Mouse (Mus musculus): ENCODE results near the gene Pinlyp. TPM values are rescaled to one million over a fixed set of nuclear protein-coding genes. Genes with fewer than 3 reads are reported as not detected.
"Not testable (repeated sequence)": the region's sequence is repeated elsewhere in the genome, so short reads cannot be mapped to it uniquely, and the experiment has no call there.

Pinlyp gene
- polyA plus RNA-seq, 1 experiment from 2014 or later = not detected

GRCm38 (mm10) chr7:24531211-24531971, 14.5 kb downstream of the Pinlyp start:
- peak overlapping the region; percentile 93 for H3K27ac ChIP-seq
- H3K4me1 ChIP-seq (replicated peaks) = peaks cover 47% of the 10 kb centered on the region
- H3K9me3 ChIP-seq = no peaks in the 10 kb centered on the region
- under 1% methylated on average over 43 of the region's 43 CpGs for WGBS
- peaks cover 12% of the 10 kb centered on the region; the same call in 1 of the 2 replicates for H3K27me3 ChIP-seq
- H3K9ac ChIP-seq = peak overlapping the region; percentile 99
- peak overlapping the region; percentile 79 for H3K4me3 ChIP-seq
- peak; percentile 41 for ATAC-seq (ENCODE audit: low FRiP score)
- H3K36me3 ChIP-seq = peaks cover 40% of the 10 kb centered on the region
- H3K4me2 ChIP-seq = peak overlapping the region; percentile 93

GRCm38 (mm10) chr7:24530062-24530931, 15.6 kb downstream of the Pinlyp start, which contains the start of gene Irgq:
Gene Irgq, plus strand, starts transcription at chr7:24530689.
- Histone ChIP-seq H3K4me2 (peak within 1 kb of the TSS; percentile 93), H3K36me3 (peaks cover 29% of the 10 kb centered on the region), H3K9ac (peak within 1 kb of the TSS; percentile 99), H3K4me1 (replicated peaks) (peaks cover 47% of the 10 kb centered on the region), H3K4me3 (peak within 1 kb of the TSS; percentile 79), H3K27ac (peak within 1 kb of the TSS; percentile 93), H3K27me3 (peaks cover 12% of the 10 kb centered on the region; the same call in 1 of the 2 replicates), H3K9me3 (no peaks in the 10 kb centered on the region)
- WGBS = under 1% methylated on average over 44 of the region's 44 CpGs
- peak; percentile 95 for ATAC-seq (ENCODE audit: low FRiP score)

- H3K9me3 ChIP-seq = no peaks in the 10 kb centered on the region
- H3K4me1 ChIP-seq (replicated peaks) = peaks cover 40% of the 10 kb centered on the region
- H3K4me3 ChIP-seq = peak overlapping the region; percentile 79
- peaks cover 22% of the 10 kb centered on the region for H3K36me3 ChIP-seq
- no peak for ATAC-seq (ENCODE audit: low FRiP score)
- peak overlapping the region; percentile 77 for H3K9ac ChIP-seq
- H3K4me2 ChIP-seq = peak overlapping the region; percentile 93
- H3K27ac ChIP-seq = peak overlapping the region; percentile 93
- peaks cover 12% of the 10 kb centered on the region; the same call in 1 of the 2 replicates for H3K27me3 ChIP-seq
- WGBS = 62% methylated on average over 11 of the region's 11 CpGs
Observed at GRCm38 (mm10) chr7:24529580-24529979, 16.3 kb downstream of the Pinlyp start.

GRCm38 (mm10) chr7:24528861-24529260, 17.1 kb downstream of the Pinlyp start:
- Histone ChIP-seq H3K4me2 (peak overlapping the region; percentile 93; the same call in 1 of the 2 replicates), H3K9me3 (no peaks in the 10 kb centered on the region), H3K4me1 (replicated peaks) (peaks cover 33% of the 10 kb centered on the region), H3K9ac (no peak overlapping the region), H3K4me3 (peak overlapping the region; percentile 79; the same call in 1 of the 2 replicates), H3K27ac (no peak overlapping the region), H3K36me3 (peaks cover 14% of the 10 kb centered on the region), H3K27me3 (peaks cover 10% of the 10 kb centered on the region; the same call in 1 of the 2 replicates)
- WGBS = 93% methylated on average over 11 of the region's 11 CpGs
- no peak for ATAC-seq (ENCODE audit: low FRiP score)

GRCm38 (mm10) chr7:24525686-24526420, 20.1 kb downstream of the Pinlyp start:
- no peak overlapping the region for H3K4me2 ChIP-seq
- no peak overlapping the region for H3K4me3 ChIP-seq
- no peaks in the 10 kb centered on the region for H3K9me3 ChIP-seq
- H3K27ac ChIP-seq = no peak overlapping the region
- no peak overlapping the region for H3K9ac ChIP-seq
- H3K4me1 ChIP-seq (replicated peaks) = peaks cover 10% of the 10 kb centered on the region
- H3K27me3 ChIP-seq = peaks cover 6% of the 10 kb centered on the region; the same call in 1 of the 2 replicates
- H3K36me3 ChIP-seq = peaks cover 6% of the 10 kb centered on the region; the same call in 1 of the 2 replicates
- WGBS = 90% methylated on average over 12 of the region's 12 CpGs
- ATAC-seq (ENCODE audit: low FRiP score) = no peak

- peaks cover 6% of the 10 kb centered on the region; the same call in 1 of the 2 replicates for H3K27me3 ChIP-seq
- H3K9me3 ChIP-seq = no peaks in the 10 kb centered on the region
- H3K36me3 ChIP-seq = peaks cover 8% of the 10 kb centered on the region; the same call in 1 of the 2 replicates
- H3K9ac ChIP-seq = no peak overlapping the region
- no peak overlapping the region for H3K4me3 ChIP-seq
- H3K4me1 ChIP-seq (replicated peaks) = peaks cover 10% of the 10 kb centered on the region
- H3K4me2 ChIP-seq = no peak overlapping the region
- ATAC-seq (ENCODE audit: low FRiP score) = no peak
- H3K27ac ChIP-seq = no peak overlapping the region
- 86% methylated on average over 6 of the region's 6 CpGs for WGBS
Observed at GRCm38 (mm10) chr7:24524978-24525377, 20.9 kb downstream of the Pinlyp start.

- Histone ChIP-seq H3K27me3 (peaks cover 6% of the 10 kb centered on the region; the same call in 1 of the 2 replicates), H3K4me2 (no peak overlapping the region), H3K4me3 (no peak overlapping the region), H3K9me3 (no peaks in the 10 kb centered on the region), H3K36me3 (peaks cover 10% of the 10 kb centered on the region), H3K4me1 (replicated peaks) (no peaks in the 10 kb centered on the region; the same call in 1 of the 2 replicates), H3K9ac (no peak overlapping the region), H3K27ac (no peak overlapping the region)
- WGBS = 92% methylated on average over 6 of the region's 6 CpGs
- ATAC-seq (ENCODE audit: low FRiP score) = no peak
Observed at GRCm38 (mm10) chr7:24523723-24524122, 22.2 kb downstream of the Pinlyp start.

- peaks cover 19% of the 10 kb centered on the region for H3K36me3 ChIP-seq
- 70% methylated on average over 5 of the region's 5 CpGs for WGBS
- H3K9me3 ChIP-seq = no peaks in the 10 kb centered on the region
- H3K27me3 ChIP-seq = peaks cover 6% of the 10 kb centered on the region; the same call in 1 of the 2 replicates
- no peaks in the 10 kb centered on the region; the same call in 1 of the 2 replicates for H3K4me1 ChIP-seq (replicated peaks)
- H3K4me2 ChIP-seq = no peak overlapping the region
- no peak overlapping the region for H3K27ac ChIP-seq
- no peak overlapping the region for H3K9ac ChIP-seq
- H3K4me3 ChIP-seq = no peak overlapping the region
- ATAC-seq (ENCODE audit: low FRiP score) = no peak
Observed at GRCm38 (mm10) chr7:24522805-24523204, 23.1 kb downstream of the Pinlyp start.

- WGBS = 85% methylated on average over 10 of the region's 10 CpGs
- not testable (repeated sequence) for ATAC-seq (ENCODE audit: low FRiP score)
Observed at GRCm38 (mm10) chr7:24520054-24520453, 25.9 kb downstream of the Pinlyp start.

GRCm38 (mm10) chr7:24519130-24519529, 26.8 kb downstream of the Pinlyp start:
- no peak overlapping the region for H3K27ac ChIP-seq
- no peaks in the 10 kb centered on the region for H3K9me3 ChIP-seq
- WGBS = 40% methylated on average over 3 of the region's 3 CpGs
- no peak overlapping the region for H3K9ac ChIP-seq
- H3K36me3 ChIP-seq = peaks cover 48% of the 10 kb centered on the region
- H3K4me3 ChIP-seq = no peak overlapping the region
- no peak overlapping the region for H3K4me2 ChIP-seq
- H3K27me3 ChIP-seq = peaks cover 6% of the 10 kb centered on the region; the same call in 1 of the 2 replicates
- H3K4me1 ChIP-seq (replicated peaks) = peaks cover 4% of the 10 kb centered on the region; the same call in 1 of the 2 replicates
- no peak for ATAC-seq (ENCODE audit: low FRiP score)

More at GRCm38 (mm10) chr7:24520054-24520453, 25.9 kb downstream of the Pinlyp start:
- H3K4me2 ChIP-seq; H3K9ac ChIP-seq; H3K4me1 ChIP-seq (replicated peaks); H3K4me3 ChIP-seq; H3K27me3 ChIP-seq; H3K27ac ChIP-seq; H3K9me3 ChIP-seq: not testable (repeated sequence)
- peaks cover 39% of the 10 kb centered on the region for H3K36me3 ChIP-seq

GRCm38 (mm10) chr7:24517654-24518053, 28.3 kb downstream of the Pinlyp start:
- Histone ChIP-seq H3K9ac (peak overlapping the region; percentile 51; the same call in 1 of the 2 replicates), H3K4me3 (no peak overlapping the region), H3K27me3 (no peaks in the 10 kb centered on the region), H3K4me1 (replicated peaks) (peaks cover 7% of the 10 kb centered on the region; the same call in 1 of the 2 replicates), H3K9me3 (no peaks in the 10 kb centered on the region), H3K4me2 (no peak overlapping the region), H3K36me3 (peaks cover 62% of the 10 kb centered on the region), H3K27ac (peak overlapping the region; percentile 72)
- no peak for ATAC-seq (ENCODE audit: low FRiP score)
- 43% methylated on average over 6 of the region's 6 CpGs for WGBS
